Mouse (Mus musculus) limb, embryonic 12.5 days (tissue): ENCODE results near the gene Zfhx3. TPM values are rescaled to one million over a fixed set of nuclear protein-coding genes. Genes with fewer than 3 reads are reported as not detected.

Source experiments
- ATAC-seq: fragments of 200-750 bp; cut with Nextera tagmentation; 2 replicates; pipeline ENCODE4 v1.8.0; 2017; ENCODE audit warnings: low read depth, moderate TSS enrichment; ENCODE audit not compliant: insufficient number of reproducible peaks, insufficient read depth, low FRiP score, low TSS enrichment
- H3K27ac ChIP-seq: fragments of 300-500 bp; sonication (generic); 2 replicates; pipeline ENCODE4 v1.5.1; 2016; ENCODE audit warnings: mild to moderate bottlenecking, moderate library complexity
- H3K27me3 ChIP-seq: fragments of 300-500 bp; sonication (generic); 2 replicates; pipeline ENCODE4 v1.6.1; 2016; ENCODE audit warnings: mild to moderate bottlenecking, moderate library complexity
- H3K36me3 ChIP-seq: fragments of 300-500 bp; sonication (generic); 2 replicates; pipeline ENCODE4 v1.6.1; 2016; ENCODE audit warnings: mild to moderate bottlenecking, moderate library complexity
- H3K4me1 ChIP-seq: fragments of 300-500 bp; sonication (generic); replicated peaks from 2 replicates; pipeline ENCODE4 v1.6.1; 2016
- H3K4me2 ChIP-seq: fragments of 300-500 bp; sonication (generic); 2 replicates; pipeline ENCODE4 v1.6.1; 2016; ENCODE audit warnings: mild to moderate bottlenecking, moderate library complexity
- H3K4me3 ChIP-seq: fragments of 300-500 bp; sonication (generic); replicated peaks from 2 replicates; pipeline ENCODE4 v1.5.1; 2016; ENCODE audit warnings: mild to moderate bottlenecking
- H3K9ac ChIP-seq: fragments of 300-500 bp; sonication (generic); replicated peaks from 2 replicates; pipeline ENCODE4 v1.6.1; 2016; ENCODE audit warnings: mild to moderate bottlenecking, moderate library complexity
- H3K9me3 ChIP-seq: fragments of 300-500 bp; sonication (generic); 2 replicates; pipeline ENCODE4 v1.6.1; 2016; ENCODE audit warnings: mild to moderate bottlenecking, moderate library complexity
- WGBS: fragments of 180-500 bp; shearing (Covaris S2); methylation state at CpG from one replicate; pipeline ENCODE4 v1.1.7; 2016; 5-methylcytosine and 5-hydroxymethylcytosine counted together
- polyA plus RNA-seq: library from polyadenylated mRNA; unstranded; fragments of >200 nt; fragmentation: Nextera tagmentation; extraction: Ambion mirVana; gene quantifications from 2 replicates; pipeline ENCODE4 v1.2.1, GENCODE M21; 2016

Gene Zfhx3
- polyA plus RNA-seq, 1 experiment from 2014 or later = 53.0 TPM

- peaks cover 56% of the 10 kb centered on the region for H3K4me1 ChIP-seq
- H3K27me3 ChIP-seq = no peaks in the 10 kb centered on the region
- peak overlapping the region; percentile 67; the same call in 1 of the 2 replicates for H3K27ac ChIP-seq
- no peak overlapping the region for H3K4me2 ChIP-seq
- no peak overlapping the region for H3K4me3 ChIP-seq
- H3K9me3 ChIP-seq = no peaks in the 10 kb centered on the region
- no peaks in the 10 kb centered on the region for H3K36me3 ChIP-seq
- no peak for ATAC-seq
- no peak overlapping the region for H3K9ac ChIP-seq
- WGBS = 64% methylated on average over 3 of the region's 3 CpGs
Observed at GRCm38 (mm10) chr8:108044185-108044584, 101.7 kb downstream of the Zfhx3 start.

DNA sequence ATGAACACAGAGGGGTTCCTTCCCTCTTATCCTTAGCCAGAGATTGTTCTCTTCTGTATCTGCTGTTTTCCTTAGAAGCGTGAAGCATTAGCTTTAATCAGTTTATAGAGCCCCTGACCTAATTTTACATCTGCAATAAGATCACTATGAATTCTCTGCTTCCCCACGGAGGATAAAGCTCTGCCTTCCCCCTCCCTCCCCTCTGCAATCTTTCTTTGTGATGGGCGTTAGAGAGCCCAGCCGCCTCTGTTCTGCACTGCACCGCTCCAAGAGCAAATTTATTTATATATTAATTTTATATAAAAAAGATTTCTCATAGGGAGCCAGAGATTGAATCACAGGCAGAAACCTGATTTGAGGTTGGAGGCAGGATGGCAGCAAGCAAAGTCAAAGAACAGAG lies 113.8 kb downstream of the Zfhx3 start:
- no peak for ATAC-seq
- WGBS = 63% methylated on average over 5 of the region's 5 CpGs
- peaks cover 10% of the 10 kb centered on the region; the same call in 1 of the 2 replicates for H3K9me3 ChIP-seq
- peaks cover 10% of the 10 kb centered on the region; the same call in 1 of the 2 replicates for H3K4me1 ChIP-seq
- H3K27me3 ChIP-seq = no peaks in the 10 kb centered on the region
- no peaks in the 10 kb centered on the region for H3K36me3 ChIP-seq
- no peak overlapping the region for H3K4me3 ChIP-seq
- H3K4me2 ChIP-seq = no peak overlapping the region
- no peak overlapping the region for H3K27ac ChIP-seq
- H3K9ac ChIP-seq = no peak overlapping the region

- no peak for ATAC-seq
- WGBS = 33% methylated on average over 12 of the region's 12 CpGs
Observed at GRCm38 (mm10) chr8:108061972-108062371, 119.5 kb downstream of the Zfhx3 start.

GRCm38 (mm10) chr8:108067111-108067510 lies 124.7 kb downstream of the Zfhx3 start:
- Histone ChIP-seq H3K36me3 (no peaks in the 10 kb centered on the region), H3K9me3 (no peaks in the 10 kb centered on the region), H3K4me3 (no peak overlapping the region), H3K27ac (no peak overlapping the region), H3K27me3 (no peaks in the 10 kb centered on the region), H3K4me2 (no peak overlapping the region), H3K4me1 (peaks cover 31% of the 10 kb centered on the region), H3K9ac (no peak overlapping the region)
- no peak for ATAC-seq
- 78% methylated on average over 6 of the region's 6 CpGs for WGBS

More at GRCm38 (mm10) chr8:108061972-108062371, 119.5 kb downstream of the Zfhx3 start:
- Histone ChIP-seq H3K27me3 (no peaks in the 10 kb centered on the region), H3K9me3 (peaks cover 10% of the 10 kb centered on the region; the same call in 1 of the 2 replicates), H3K4me1 (peaks cover 9% of the 10 kb centered on the region; the same call in 1 of the 2 replicates), H3K4me3 (no peak overlapping the region), H3K27ac (no peak overlapping the region), H3K4me2 (no peak overlapping the region), H3K36me3 (no peaks in the 10 kb centered on the region), H3K9ac (no peak overlapping the region)

GRCm38 (mm10) chr8:108068195-108068594 lies 125.8 kb downstream of the Zfhx3 start:
- no peak for ATAC-seq
- Histone ChIP-seq H3K27me3 (no peaks in the 10 kb centered on the region), H3K27ac (no peak overlapping the region), H3K9ac (no peak overlapping the region), H3K36me3 (no peaks in the 10 kb centered on the region), H3K4me3 (no peak overlapping the region), H3K4me1 (peaks cover 29% of the 10 kb centered on the region), H3K4me2 (peak overlapping the region; percentile 26; the same call in 1 of the 2 replicates), H3K9me3 (no peaks in the 10 kb centered on the region)
- WGBS = 13% methylated on average over 8 of the region's 8 CpGs

DNA sequence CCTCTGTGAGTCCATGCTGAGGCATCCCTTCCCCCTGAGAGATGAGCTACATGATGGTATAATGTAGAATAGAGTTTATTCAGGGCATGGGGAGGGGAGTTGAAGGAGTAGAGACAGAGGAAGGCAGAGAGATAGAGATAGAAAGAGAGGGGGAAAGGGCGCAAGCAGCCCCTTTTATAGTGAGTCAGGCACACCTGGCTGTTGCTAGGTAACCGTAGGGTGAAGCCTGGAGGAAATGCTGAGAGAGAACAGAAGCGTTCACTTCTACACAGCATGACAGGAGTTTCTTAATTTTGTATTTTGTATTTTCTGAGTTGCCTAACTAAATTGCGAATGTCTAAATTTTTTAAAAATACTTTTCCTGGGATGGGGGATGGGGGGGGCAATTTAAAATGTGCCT lies 128.0 kb downstream of the Zfhx3 start:
- WGBS = 57% methylated on average over 4 of the region's 4 CpGs
- no peak overlapping the region for H3K9ac ChIP-seq
- H3K4me3 ChIP-seq = no peak overlapping the region
- H3K27ac ChIP-seq = no peak overlapping the region
- H3K27me3 ChIP-seq = no peaks in the 10 kb centered on the region
- H3K4me2 ChIP-seq = no peak overlapping the region
- ATAC-seq = no peak
- peaks cover 29% of the 10 kb centered on the region for H3K4me1 ChIP-seq
- no peaks in the 10 kb centered on the region for H3K36me3 ChIP-seq
- no peaks in the 10 kb centered on the region for H3K9me3 ChIP-seq

GRCm38 (mm10) chr8:108072126-108072746 lies 129.8 kb downstream of the Zfhx3 start:
- H3K27me3 ChIP-seq = no peaks in the 10 kb centered on the region
- ATAC-seq = no peak
- H3K9ac ChIP-seq = no peak overlapping the region
- H3K4me1 ChIP-seq = peaks cover 29% of the 10 kb centered on the region
- H3K4me3 ChIP-seq = no peak overlapping the region
- no peaks in the 10 kb centered on the region for H3K36me3 ChIP-seq
- H3K27ac ChIP-seq = no peak overlapping the region
- WGBS = 55% methylated on average over 2 of the region's 2 CpGs
- no peaks in the 10 kb centered on the region for H3K9me3 ChIP-seq
- no peak overlapping the region for H3K4me2 ChIP-seq

DNA sequence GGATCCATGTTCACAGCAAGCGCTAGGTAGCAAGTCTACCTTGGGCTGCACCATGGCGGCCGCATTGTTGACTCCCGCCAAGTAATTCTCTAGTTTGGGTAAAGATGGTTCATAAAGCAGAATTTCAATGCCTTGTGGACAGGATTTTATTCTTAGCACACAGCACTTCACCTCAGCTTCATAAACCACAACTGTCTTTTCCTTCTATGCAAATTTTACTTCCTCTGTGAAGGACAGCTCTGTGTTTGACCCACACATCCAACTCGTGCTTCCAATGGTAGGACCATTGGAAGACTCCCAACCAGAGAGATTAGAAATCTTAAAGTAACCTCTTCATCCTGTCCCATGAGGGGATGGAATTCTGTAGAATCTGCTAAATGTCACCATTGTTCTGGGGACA lies 130.4 kb downstream of the Zfhx3 start:
- Histone ChIP-seq H3K27me3 (no peaks in the 10 kb centered on the region), H3K4me3 (no peak overlapping the region), H3K9ac (no peak overlapping the region), H3K9me3 (no peaks in the 10 kb centered on the region), H3K4me1 (peaks cover 22% of the 10 kb centered on the region), H3K27ac (no peak overlapping the region), H3K4me2 (no peak overlapping the region), H3K36me3 (no peaks in the 10 kb centered on the region)
- WGBS = 90% methylated on average over 5 of the region's 5 CpGs
- no peak for ATAC-seq

GRCm38 (mm10) chr8:108075176-108075575 lies 132.7 kb downstream of the Zfhx3 start:
- H3K27me3 ChIP-seq = no peaks in the 10 kb centered on the region
- 76% methylated on average over 5 of the region's 5 CpGs for WGBS
- no peak overlapping the region for H3K4me2 ChIP-seq
- H3K9ac ChIP-seq = no peak overlapping the region
- no peak for ATAC-seq
- H3K9me3 ChIP-seq = no peaks in the 10 kb centered on the region
- no peaks in the 10 kb centered on the region for H3K36me3 ChIP-seq
- H3K4me1 ChIP-seq = peaks cover 10% of the 10 kb centered on the region
- no peak overlapping the region for H3K4me3 ChIP-seq
- no peak overlapping the region for H3K27ac ChIP-seq

- 84% methylated on average over 4 of the region's 4 CpGs for WGBS
- H3K4me3 ChIP-seq = no peak overlapping the region
- no peaks in the 10 kb centered on the region for H3K36me3 ChIP-seq
- H3K27me3 ChIP-seq = no peaks in the 10 kb centered on the region; the same call in 1 of the 2 replicates
- no peak for ATAC-seq
- no peak overlapping the region for H3K9ac ChIP-seq
- H3K27ac ChIP-seq = no peak overlapping the region
- H3K9me3 ChIP-seq = no peaks in the 10 kb centered on the region
- H3K4me2 ChIP-seq = no peak overlapping the region
- no peaks in the 10 kb centered on the region; the same call in 1 of the 2 replicates for H3K4me1 ChIP-seq
Observed at GRCm38 (mm10) chr8:108078726-108079125, 136.3 kb downstream of the Zfhx3 start.

DNA sequence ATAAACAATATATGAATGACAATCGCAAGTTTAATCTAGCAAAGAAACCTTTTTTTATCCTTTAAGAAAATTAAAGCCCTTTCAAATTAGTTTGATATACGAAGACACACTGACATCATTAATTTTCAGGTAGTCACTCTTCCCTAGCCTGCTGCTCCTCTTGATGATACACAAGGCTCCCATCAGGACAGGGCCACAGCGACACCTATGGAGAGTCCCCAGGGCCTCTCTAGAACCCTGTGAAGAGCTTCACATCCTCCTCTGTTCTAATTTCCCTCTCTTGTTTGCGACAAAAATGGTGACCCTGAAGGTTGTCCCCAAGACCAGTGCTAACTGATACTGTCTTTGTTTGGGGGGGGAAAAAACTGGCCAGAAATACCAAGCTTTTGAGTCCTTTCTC lies 144.5 kb downstream of the Zfhx3 start:
- WGBS = 68% methylated on average over 4 of the region's 4 CpGs
- no peaks in the 10 kb centered on the region for H3K36me3 ChIP-seq
- no peak overlapping the region for H3K9ac ChIP-seq
- no peak for ATAC-seq
- H3K4me3 ChIP-seq = no peak overlapping the region
- peaks cover 5% of the 10 kb centered on the region for H3K27me3 ChIP-seq
- H3K27ac ChIP-seq = no peak overlapping the region
- H3K4me1 ChIP-seq = peaks cover 9% of the 10 kb centered on the region; the same call in 1 of the 2 replicates
- no peaks in the 10 kb centered on the region for H3K9me3 ChIP-seq
- no peak overlapping the region for H3K4me2 ChIP-seq

DNA sequence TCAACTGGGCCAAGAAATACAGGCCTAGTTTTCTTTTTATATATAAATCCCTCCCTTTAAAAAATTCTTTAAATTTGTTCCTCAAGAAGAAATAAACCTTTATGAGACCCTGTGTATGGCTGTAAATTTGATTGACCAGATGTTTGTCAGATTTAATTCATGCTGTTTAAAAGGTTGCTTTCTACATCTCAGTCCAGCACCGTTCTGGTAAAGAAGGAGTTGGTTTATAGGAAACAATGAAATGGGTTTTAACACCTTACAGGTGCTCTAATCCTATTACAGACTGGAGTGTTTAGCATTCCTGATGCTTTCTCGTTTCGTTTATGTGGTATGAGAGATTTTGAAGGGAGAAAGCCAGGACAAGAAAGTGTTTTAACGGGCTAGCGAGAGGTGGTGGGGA lies 147.2 kb downstream of the Zfhx3 start:
- Histone ChIP-seq H3K27ac (0 out of 2 replicates have a peak overlapping the region, but pooled peaks have one; percentile 37), H3K27me3 (peaks cover 6% of the 10 kb centered on the region; the same call in 1 of the 2 replicates), H3K36me3 (no peaks in the 10 kb centered on the region), H3K4me2 (no peak overlapping the region), H3K9ac (no peak overlapping the region), H3K9me3 (no peaks in the 10 kb centered on the region), H3K4me3 (no peak overlapping the region), H3K4me1 (peaks cover 9% of the 10 kb centered on the region; the same call in 1 of the 2 replicates)
- ATAC-seq = peak; percentile 75
- WGBS = 25% methylated on average over 5 of the region's 5 CpGs
